Mouse (Mus musculus): ENCODE results near the gene Tcta. TPM values are rescaled to one million over a fixed set of nuclear protein-coding genes. Genes with fewer than 3 reads are reported as not detected.
A peak's percentile ranks its signal among the peaks of the same experiment; 100 is the strongest.

Gene Tcta
- polyA plus RNA-seq (2016; fragmentation: Nextera tagmentation; extraction: Ambion mirVana) = 21.2 and 22.6 TPM in 2 replicates

GRCm38 (mm10) chr9:108305629-108306520 is at the start of gene Tcta, which contains the start of gene Rhoa:
Tcta (minus strand) TSS chr9:108306160.
Rhoa (plus strand) TSS chr9:108306129.
- H3K27ac ChIP-seq = peak within 1 kb of the TSS; percentile 100
- peak within 1 kb of the TSS; percentile 84 for H3K4me2 ChIP-seq
- under 1% methylated on average over 77 of the region's 81 CpGs for WGBS
- peaks cover 33% of the 10 kb centered on the region for H3K4me1 ChIP-seq (replicated peaks)
- no peaks in the 10 kb centered on the region for H3K9me3 ChIP-seq
- peak within 1 kb of the TSS; percentile 98 for H3K9ac ChIP-seq (replicated peaks)
- no peaks in the 10 kb centered on the region for H3K27me3 ChIP-seq
- peak within 1 kb of the TSS; percentile 90 for H3K4me3 ChIP-seq (replicated peaks)
- ATAC-seq (ENCODE audit: insufficient number of reproducible peaks, insufficient read depth, low FRiP score, low TSS enrichment, low read depth) = peak; percentile 97
- peaks cover 25% of the 10 kb centered on the region for H3K36me3 ChIP-seq

- ATAC-seq (ENCODE audit: insufficient number of reproducible peaks, insufficient read depth, low FRiP score, low TSS enrichment, low read depth) = no peak
- Histone ChIP-seq H3K36me3 (peaks cover 49% of the 10 kb centered on the region), H3K4me3 (replicated peaks) (no peak overlapping the region), H3K4me2 (no peak overlapping the region), H3K4me1 (replicated peaks) (peaks cover 16% of the 10 kb centered on the region), H3K9me3 (no peaks in the 10 kb centered on the region), H3K27ac (no peak overlapping the region), H3K27me3 (no peaks in the 10 kb centered on the region), H3K9ac (replicated peaks) (no peak overlapping the region)
- WGBS = 89% methylated on average over 4 of the region's 4 CpGs
Observed at GRCm38 (mm10) chr9:108349727-108350126, 43.8 kb upstream of the Tcta start.

DNA sequence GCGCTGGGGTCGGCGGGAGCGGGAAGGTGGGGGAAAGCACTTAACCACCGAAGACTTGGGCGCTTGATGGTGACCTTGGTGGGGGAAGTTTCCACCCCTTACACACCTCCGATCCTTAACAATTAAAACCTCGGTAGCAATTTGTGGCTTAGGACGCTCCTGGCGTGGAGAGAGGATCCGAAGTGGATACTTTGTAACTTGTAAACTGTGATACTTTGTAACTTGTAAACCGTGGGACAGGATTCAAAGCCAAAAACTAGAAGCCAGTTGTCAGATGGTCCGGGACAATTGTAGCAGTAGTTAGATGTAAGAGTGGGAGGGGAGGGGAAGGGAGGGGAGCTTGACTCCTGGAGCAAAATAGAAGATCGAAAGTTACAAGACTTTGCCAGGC is 42.3 kb upstream of the Tcta start:
- no peaks in the 10 kb centered on the region for H3K27me3 ChIP-seq
- H3K9ac ChIP-seq (replicated peaks) = peak overlapping the region; percentile 91
- H3K36me3 ChIP-seq = peaks cover 35% of the 10 kb centered on the region
- H3K4me1 ChIP-seq (replicated peaks) = peaks cover 16% of the 10 kb centered on the region
- H3K4me2 ChIP-seq = peak overlapping the region; percentile 84
- WGBS = 7% methylated on average over 14 of the region's 14 CpGs
- H3K9me3 ChIP-seq = no peaks in the 10 kb centered on the region
- H3K27ac ChIP-seq = peak overlapping the region; percentile 98
- H3K4me3 ChIP-seq (replicated peaks) = peak overlapping the region; percentile 88
- no peak for ATAC-seq (ENCODE audit: insufficient number of reproducible peaks, insufficient read depth, low FRiP score, low TSS enrichment, low read depth)

DNA sequence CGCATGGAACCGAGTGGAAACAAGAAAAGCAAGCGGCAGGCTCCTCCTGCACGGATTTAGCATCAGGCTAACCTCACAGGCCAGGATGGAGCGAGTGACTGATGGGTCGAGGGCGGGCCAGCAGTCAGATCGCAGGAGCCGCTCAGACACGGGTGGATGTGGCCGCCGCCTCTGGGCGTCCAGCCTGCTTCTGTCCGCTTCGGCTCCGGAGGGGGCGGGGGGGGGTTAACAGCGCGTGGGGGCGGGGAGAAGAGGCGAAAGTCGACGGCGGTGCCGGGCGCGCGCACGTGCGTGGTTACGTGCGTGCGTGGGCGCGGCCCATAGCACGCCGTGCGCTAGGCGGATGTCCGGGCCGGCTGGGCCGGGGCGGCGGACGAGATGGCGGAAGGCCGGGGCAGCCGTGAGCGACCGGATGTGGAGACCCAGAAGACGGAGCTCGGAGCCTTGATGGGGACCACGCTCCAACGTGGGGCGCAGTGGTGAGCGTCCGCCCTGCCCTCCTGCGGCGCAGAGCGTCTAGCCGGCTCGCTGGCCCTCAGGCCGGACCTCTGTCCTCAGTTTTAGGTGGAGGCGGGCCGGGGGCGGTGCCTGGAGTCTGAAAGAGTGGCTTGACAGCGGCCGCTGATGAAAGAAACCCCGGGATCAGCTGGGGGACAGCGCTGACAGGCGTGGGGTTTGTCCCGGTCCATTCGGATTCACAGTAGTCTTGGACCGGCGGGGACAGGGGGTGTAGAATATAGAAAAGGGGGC is 41.8 kb upstream of the Tcta start, which contains the start of gene Usp4:
TSS of gene Usp4 (plus strand) at position 314 of the 750 bp plus-strand sequence.
- Histone ChIP-seq H3K4me2 (peak within 1 kb of the TSS; percentile 84), H3K4me1 (replicated peaks) (peaks cover 16% of the 10 kb centered on the region), H3K36me3 (peaks cover 29% of the 10 kb centered on the region), H3K9me3 (no peaks in the 10 kb centered on the region), H3K27ac (peak within 1 kb of the TSS; percentile 98), H3K4me3 (replicated peaks) (peak within 1 kb of the TSS; percentile 88), H3K9ac (replicated peaks) (peak within 1 kb of the TSS; percentile 91), H3K27me3 (no peaks in the 10 kb centered on the region)
- ATAC-seq (ENCODE audit: insufficient number of reproducible peaks, insufficient read depth, low FRiP score, low TSS enrichment, low read depth) = peak; percentile 95
- WGBS = under 1% methylated on average over 75 of the region's 75 CpGs

DNA sequence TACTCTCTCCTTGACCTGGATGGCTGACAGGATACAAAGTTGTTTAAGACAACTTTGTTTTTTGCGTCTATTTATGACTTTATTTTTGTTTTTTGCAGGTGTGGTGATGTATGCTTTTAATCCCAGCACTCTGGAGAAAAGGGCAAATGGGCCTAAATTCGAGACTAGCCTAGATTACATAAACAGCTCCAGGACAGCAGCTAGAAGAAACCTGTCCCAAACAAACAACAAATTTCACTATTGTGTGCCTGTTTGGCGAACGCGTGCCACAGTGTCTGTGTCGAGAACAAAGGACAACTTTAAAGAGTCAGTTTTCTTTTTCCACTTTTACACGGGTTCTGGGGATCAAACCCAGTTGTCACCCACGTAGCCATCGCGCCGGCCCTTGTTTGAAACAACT is 41.1 kb upstream of the Tcta start:
- whole genome bisulfite sequencing = 7% methylated on average over 11 of the region's 11 CpGs
- H3K9me3 ChIP-seq = no peaks in the 10 kb centered on the region
- no peak for ATAC-seq (ENCODE audit: insufficient number of reproducible peaks, insufficient read depth, low FRiP score, low TSS enrichment, low read depth)

GRCm38 (mm10) chr9:108344471-108344870 is 38.5 kb upstream of the Tcta start:
- Histone ChIP-seq H3K36me3 (peaks cover 4% of the 10 kb centered on the region; the same call in 1 of the 2 replicates), H3K9ac (replicated peaks) (no peak overlapping the region), H3K4me1 (replicated peaks) (peaks cover 33% of the 10 kb centered on the region), H3K4me3 (replicated peaks) (no peak overlapping the region), H3K9me3 (no peaks in the 10 kb centered on the region), H3K27ac (no peak overlapping the region), H3K27me3 (no peaks in the 10 kb centered on the region), H3K4me2 (no peak overlapping the region)
- no peak for ATAC-seq (ENCODE audit: insufficient number of reproducible peaks, insufficient read depth, low FRiP score, low TSS enrichment, low read depth)
- 80% methylated on average over 4 of the region's 4 CpGs for WGBS

More for the DNA sequence above, 41.1 kb upstream of the Tcta start:
- Histone ChIP-seq H3K27ac (peak overlapping the region; percentile 98), H3K9ac (replicated peaks) (peak overlapping the region; percentile 91), H3K27me3 (no peaks in the 10 kb centered on the region), H3K4me2 (peak overlapping the region; percentile 84), H3K4me3 (replicated peaks) (peak overlapping the region; percentile 88), H3K4me1 (replicated peaks) (peaks cover 20% of the 10 kb centered on the region), H3K36me3 (peaks cover 22% of the 10 kb centered on the region)

GRCm38 (mm10) chr9:108343835-108344234 is 37.9 kb upstream of the Tcta start:
- Histone ChIP-seq H3K27ac (no peak overlapping the region), H3K4me3 (replicated peaks) (no peak overlapping the region), H3K27me3 (no peaks in the 10 kb centered on the region), H3K9ac (replicated peaks) (no peak overlapping the region), H3K9me3 (no peaks in the 10 kb centered on the region), H3K36me3 (peaks cover 4% of the 10 kb centered on the region; the same call in 1 of the 2 replicates), H3K4me1 (replicated peaks) (peaks cover 27% of the 10 kb centered on the region), H3K4me2 (no peak overlapping the region)
- 89% methylated on average over 1 of the region's 1 CpGs for WGBS
- no peak for ATAC-seq (ENCODE audit: insufficient number of reproducible peaks, insufficient read depth, low FRiP score, low TSS enrichment, low read depth)

DNA sequence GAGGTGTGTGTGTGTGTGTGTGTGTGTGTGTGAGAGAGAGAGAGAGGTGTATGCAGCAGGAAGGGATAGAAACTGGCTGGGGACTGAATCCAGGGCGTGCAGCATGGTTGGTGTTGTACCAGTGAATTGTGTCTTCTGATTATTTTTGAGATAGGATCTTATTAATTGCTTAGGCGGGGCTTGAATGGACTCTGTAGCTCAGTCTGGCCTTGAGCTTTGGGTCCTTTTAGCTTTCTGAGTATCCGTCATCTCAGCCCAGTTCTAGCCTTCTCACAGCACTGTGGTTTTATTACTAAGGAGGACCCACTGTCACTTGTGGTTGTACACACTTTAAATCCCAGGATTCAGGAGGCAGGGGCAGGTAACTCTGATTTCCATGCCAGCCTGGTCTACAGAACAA is 37.4 kb upstream of the Tcta start:
- Histone ChIP-seq H3K27me3 (no peaks in the 10 kb centered on the region), H3K9ac (replicated peaks) (no peak overlapping the region), H3K4me3 (replicated peaks) (no peak overlapping the region), H3K4me1 (replicated peaks) (peaks cover 27% of the 10 kb centered on the region), H3K36me3 (peaks cover 4% of the 10 kb centered on the region; the same call in 1 of the 2 replicates), H3K4me2 (no peak overlapping the region), H3K27ac (no peak overlapping the region), H3K9me3 (no peaks in the 10 kb centered on the region)
- WGBS = 78% methylated on average over 3 of the region's 3 CpGs
- ATAC-seq (ENCODE audit: insufficient number of reproducible peaks, insufficient read depth, low FRiP score, low TSS enrichment, low read depth) = no peak

DNA sequence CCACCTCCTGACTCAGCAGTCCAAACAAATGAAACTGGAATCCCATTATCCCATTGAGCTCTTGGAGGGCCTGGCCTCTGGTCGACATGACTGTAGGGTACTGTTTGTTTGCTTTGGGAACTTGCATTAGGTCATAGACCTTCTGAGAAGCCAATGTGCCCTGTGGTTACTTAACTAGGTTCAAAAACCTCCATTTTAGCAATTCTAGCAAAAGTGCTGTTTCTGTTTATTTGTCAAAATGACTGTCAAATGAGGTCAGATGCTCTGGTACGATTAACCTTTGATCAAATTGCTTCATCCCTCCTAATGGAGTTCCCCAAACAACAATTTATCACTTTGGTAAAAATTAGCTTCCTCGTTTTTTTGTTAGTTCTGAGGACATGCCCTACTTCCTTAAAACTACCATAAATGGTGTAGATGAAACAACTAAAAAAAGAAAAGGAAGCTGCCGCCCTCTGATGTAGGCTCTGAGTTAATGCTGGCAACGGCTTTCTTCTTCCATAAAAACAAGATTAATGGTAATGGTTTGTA is 36.4 kb upstream of the Tcta start:
- H3K4me2 ChIP-seq = no peak overlapping the region
- no peaks in the 10 kb centered on the region for H3K27me3 ChIP-seq
- 0 out of 2 replicates have a peak overlapping the region, but pooled peaks have one; percentile 29 for H3K27ac ChIP-seq
- H3K9ac ChIP-seq (replicated peaks) = no peak overlapping the region
- WGBS = 38% methylated on average over 5 of the region's 5 CpGs
- H3K4me3 ChIP-seq (replicated peaks) = no peak overlapping the region
- no peak for ATAC-seq (ENCODE audit: insufficient number of reproducible peaks, insufficient read depth, low FRiP score, low TSS enrichment, low read depth)
- H3K9me3 ChIP-seq = no peaks in the 10 kb centered on the region
- H3K36me3 ChIP-seq = peaks cover 4% of the 10 kb centered on the region; the same call in 1 of the 2 replicates
- peaks cover 28% of the 10 kb centered on the region for H3K4me1 ChIP-seq (replicated peaks)

DNA sequence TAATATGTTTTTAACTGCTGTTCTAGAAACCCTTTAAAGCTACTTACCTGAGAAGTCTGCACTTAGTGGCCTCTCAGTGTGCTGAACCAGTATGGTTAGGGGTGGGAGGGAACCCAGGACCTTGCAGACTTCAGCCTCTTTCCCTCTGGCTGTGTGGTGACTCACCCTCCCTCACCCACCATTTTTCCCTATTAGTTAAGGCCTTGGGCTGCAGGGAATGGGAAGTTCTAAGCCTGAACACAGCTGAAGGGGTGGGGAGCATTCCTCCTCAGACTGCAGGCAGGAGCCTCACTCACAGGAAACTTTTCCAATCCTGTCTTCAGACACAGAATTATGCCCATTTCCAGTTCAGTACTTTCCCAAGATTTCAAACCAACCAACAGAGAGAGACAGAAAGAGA is 35.8 kb upstream of the Tcta start:
- Histone ChIP-seq H3K4me3 (replicated peaks) (no peak overlapping the region), H3K36me3 (peaks cover 4% of the 10 kb centered on the region; the same call in 1 of the 2 replicates), H3K4me2 (no peak overlapping the region), H3K9ac (replicated peaks) (no peak overlapping the region), H3K9me3 (no peaks in the 10 kb centered on the region), H3K27me3 (no peaks in the 10 kb centered on the region), H3K27ac (0 out of 2 replicates have a peak overlapping the region, but pooled peaks have one; percentile 29), H3K4me1 (replicated peaks) (peaks cover 26% of the 10 kb centered on the region)
- no peak for ATAC-seq (ENCODE audit: insufficient number of reproducible peaks, insufficient read depth, low FRiP score, low TSS enrichment, low read depth)

DNA sequence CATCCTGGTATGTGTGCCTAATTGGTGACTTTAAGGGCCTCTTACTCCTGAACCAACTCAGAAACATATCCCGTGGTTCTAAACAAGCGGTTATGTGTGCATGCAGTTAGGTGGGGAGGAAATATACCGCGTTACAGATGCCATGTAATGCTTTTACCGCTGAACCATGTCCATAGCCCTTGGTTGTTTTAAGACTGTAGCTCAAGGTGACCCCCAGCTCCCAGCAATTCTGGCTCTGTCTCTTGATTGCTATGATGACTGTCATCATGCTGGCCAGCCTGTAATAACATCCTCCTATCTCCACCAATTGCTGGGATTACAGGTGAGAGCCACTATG is 35.1 kb upstream of the Tcta start:
- H3K4me1 ChIP-seq (replicated peaks) = peaks cover 24% of the 10 kb centered on the region
- H3K9ac ChIP-seq (replicated peaks) = no peak overlapping the region
- H3K9me3 ChIP-seq = no peaks in the 10 kb centered on the region
- no peak overlapping the region for H3K4me2 ChIP-seq
- no peaks in the 10 kb centered on the region for H3K27me3 ChIP-seq
- H3K4me3 ChIP-seq (replicated peaks) = no peak overlapping the region
- peaks cover 5% of the 10 kb centered on the region for H3K36me3 ChIP-seq
- 84% methylated on average over 5 of the region's 5 CpGs for WGBS
- peak overlapping the region; percentile 7; the same call in 1 of the 2 replicates for H3K27ac ChIP-seq
- no peak for ATAC-seq (ENCODE audit: insufficient number of reproducible peaks, insufficient read depth, low FRiP score, low TSS enrichment, low read depth)
